Mouse (Mus musculus) liver, postnatal 0 days (tissue): ENCODE data around the gene Iqcn.

Source experiments
- CTCF ChIP-seq: sonication (generic); IDR thresholded peaks from 2 replicates; pipeline ENCODE4 v1.5.1; 2016; ENCODE audit warnings: antibody characterized with exemption, low read depth
- EP300 ChIP-seq: IDR thresholded peaks from 2 replicates; pipeline ENCODE4 v1.6.1; 2016; ENCODE audit warnings: antibody characterized with exemption, low read depth, mild to moderate bottlenecking

- TF ChIP-seq EP300 (no peak), CTCF (no peak)
These were observed 45.5 kb upstream of the Iqcn start for GRCm38 (mm10) chr8:70657739-70658138.
